Mouse (Mus musculus) gastrocnemius, adult 2 months (tissue): Measurements from ENCODE around the gene Dph6. TPM values are rescaled to one million over a fixed set of nuclear protein-coding genes. Genes with fewer than 3 reads are reported as not detected.

Experiments
- DNase-seq: peaks from one replicate; pipeline ENCODE4 v3.0.0; 2022
- H3K27ac ChIP-seq: fragments of 200-600 bp; 2 replicates; pipeline ENCODE4 v1.8.1; 2022; ENCODE audit warnings: mild to moderate bottlenecking
- H3K4me3 ChIP-seq: fragments of 200-600 bp; 2 replicates; pipeline ENCODE4 v1.8.1; 2022; ENCODE audit warnings: mild to moderate bottlenecking, moderate library complexity
- CTCF ChIP-seq: fragments of 200-600 bp; IDR thresholded peaks from 2 replicates; pipeline ENCODE4 v1.8.1; 2022; ENCODE audit warnings: antibody characterized with exemption, mild to moderate bottlenecking, moderate library complexity
- intact Hi-C: fragments of 180-260 bp; cut with DNase I; formaldehyde crosslinking; loops from one replicate; pipeline ENCODE4 v1.15.1; 2025
- long read RNA-seq, 2 experiments: library from polyadenylated mRNA; stranded (forward); transcript quantifications; one replicate each; pipeline ENCODE4 v2.0.0; 2021
- total RNA-seq, 2 experiments: library from RNA; stranded (reverse); gene quantifications; 2 replicates each; pipeline ENCODE4 v1.2.3; 2021

Dph6 gene
- total RNA-seq = 1 to 10 TPM; 4.5 to 4.8 TPM
- long read RNA-seq, experiment 1, transcript Dph6-203 (9 exons, 2,734 nt) = major isoform, 5 of 5 reads
- long read RNA-seq, experiment 1, partial matches to known transcripts = 0 of 5 reads
- long read RNA-seq, experiment 1, other reads (novel, unspliced or antisense) = 0 of 5 reads
- long read RNA-seq, experiment 2, partial matches to known transcripts = 0 of 1 reads
- long read RNA-seq, experiment 2, other reads (novel, unspliced or antisense) = 0 of 1 reads

DNA sequence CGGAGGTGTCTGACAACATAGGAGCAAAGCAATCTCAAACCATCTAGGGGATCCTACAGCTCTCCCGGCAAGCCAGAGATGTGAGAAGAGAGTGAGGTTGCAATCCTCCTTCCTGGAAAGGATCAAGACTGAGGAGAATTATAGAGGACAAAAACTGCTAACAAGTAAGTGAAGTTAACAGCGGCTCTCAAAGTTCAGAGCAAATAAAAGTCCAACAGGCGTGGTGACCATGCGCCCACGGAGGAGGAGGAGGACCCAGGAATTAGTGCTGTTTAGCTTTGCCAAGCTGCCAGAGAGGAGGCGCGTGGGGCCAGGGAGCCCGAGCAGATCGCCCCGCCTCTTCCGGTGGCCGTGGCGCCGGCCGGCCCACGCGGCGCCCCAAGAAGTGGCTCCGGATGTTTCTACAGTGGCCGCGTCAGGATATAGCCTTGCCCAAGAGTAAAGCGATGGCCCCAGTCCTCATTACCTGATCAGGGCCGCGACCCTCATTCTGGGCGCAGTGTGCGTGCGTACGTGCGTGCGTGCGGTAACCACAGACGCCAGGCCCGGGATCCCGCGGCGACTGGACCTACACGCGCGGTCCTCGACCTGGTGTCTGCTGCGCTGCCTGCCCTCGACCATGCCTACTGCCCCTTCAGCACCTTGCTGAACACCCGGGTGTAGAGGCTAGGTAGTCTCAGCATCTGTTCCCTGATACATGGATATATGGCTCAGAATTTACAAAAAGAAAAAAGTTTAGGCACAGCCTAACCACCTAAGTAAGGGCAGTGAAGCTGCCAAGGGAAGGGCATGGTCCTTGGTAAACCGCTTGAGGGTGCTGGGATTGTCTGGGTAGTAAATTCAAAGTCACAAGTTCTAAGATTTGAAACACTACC, at the start of gene Dph6:
Dph6 (minus strand) TSS at position 600 of the 875 bp plus-strand sequence.
- TF ChIP-seq CTCF = peak; percentile 1; the same call in 1 of the 2 replicates
- intact Hi-C loops = loop anchor here (10.0 kb wide), 3 partner anchors 450 to 930 kb away; partner anchors contain the start of genes Arhgap11a, BC052040 and Zfp770
- peak; percentile 90 for DNase-seq
- Histone ChIP-seq H3K27ac (peak within 1 kb of the TSS; percentile 97), H3K4me3 (peak within 1 kb of the TSS; percentile 86)

DNA sequence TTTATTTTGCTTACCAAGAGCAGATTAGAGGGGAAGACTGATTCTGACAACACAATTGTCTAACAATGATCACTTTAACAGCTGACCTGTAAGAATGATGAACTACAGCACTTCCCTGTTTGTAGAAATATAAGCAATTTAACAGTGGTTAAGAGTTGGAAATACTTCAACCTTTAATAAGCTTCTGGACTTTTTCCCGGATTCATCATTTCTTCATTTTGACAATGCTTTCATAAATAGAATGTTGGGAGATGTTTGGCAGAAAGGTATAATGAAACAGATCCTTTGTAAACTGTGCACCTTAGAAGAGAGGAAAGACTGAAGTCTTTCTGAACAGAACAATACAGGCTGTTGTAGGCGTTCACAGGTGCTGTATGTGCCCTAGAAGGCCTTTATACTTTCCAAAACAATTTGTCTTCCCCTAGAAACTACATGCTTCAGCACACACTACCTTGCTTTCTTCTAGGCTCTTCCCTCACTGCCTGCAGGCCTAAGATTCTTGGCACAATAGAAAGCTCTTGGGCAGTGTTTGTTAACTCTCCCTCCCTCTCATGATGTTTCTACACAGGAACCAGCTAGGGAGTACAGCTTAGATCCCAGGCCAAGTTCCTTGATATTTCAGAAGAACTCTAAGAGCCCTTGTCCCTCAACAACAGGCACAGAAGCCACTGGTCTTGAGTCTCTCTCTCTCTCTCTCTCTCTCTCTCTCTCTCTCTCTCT, 46.4 kb upstream of the Dph6 start:
- DNase-seq = no peak
- H3K4me3 ChIP-seq = no peak overlapping the region
- H3K27ac ChIP-seq = no peak overlapping the region
- TF ChIP-seq CTCF = no peak
- intact Hi-C loops = no loop called here

DNA sequence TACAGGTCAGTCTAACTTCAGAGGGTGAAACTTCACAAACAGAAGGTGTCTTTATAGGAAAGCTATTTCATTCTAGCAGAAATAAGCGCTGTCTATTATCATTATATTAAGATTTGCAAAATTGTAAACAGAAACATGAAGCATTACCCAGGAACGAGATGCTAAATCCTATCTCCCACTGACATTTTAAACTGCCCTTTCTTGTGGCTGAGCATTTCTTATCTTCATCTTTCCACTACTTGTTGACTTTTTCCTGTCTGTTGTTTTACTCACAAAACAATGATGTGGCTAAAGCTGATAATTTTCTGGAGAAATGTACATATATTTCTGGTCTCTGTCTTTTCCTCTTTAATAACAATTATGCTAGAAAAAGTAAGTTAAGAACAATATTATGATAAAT, 36.8 kb upstream of the Dph6 start:
- Histone ChIP-seq H3K27ac (no peak overlapping the region), H3K4me3 (no peak overlapping the region)
- intact Hi-C loops = no loop called here
- DNase-seq = no peak
- TF ChIP-seq CTCF = no peak

DNA sequence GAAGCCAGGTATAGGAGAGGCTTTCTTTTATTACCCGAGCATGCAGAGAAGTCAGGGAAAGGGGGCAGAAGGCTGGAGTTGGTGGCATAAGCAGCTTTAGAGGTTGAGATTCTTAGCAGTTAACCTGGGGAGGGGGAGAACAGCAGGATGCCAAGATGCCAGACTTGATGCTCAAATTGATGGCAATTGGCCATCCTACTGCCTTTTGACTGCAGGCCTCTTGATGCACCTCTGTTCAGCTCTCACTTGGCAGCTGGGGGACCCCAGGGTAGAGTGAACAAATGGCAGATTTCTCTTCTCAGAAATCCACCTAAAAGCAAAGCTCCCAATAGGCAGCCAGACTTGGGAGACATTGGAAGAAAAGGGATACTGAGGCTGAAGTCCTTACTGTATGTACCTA, 32.7 kb upstream of the Dph6 start:
- TF ChIP-seq CTCF = no peak
- no peak overlapping the region for H3K4me3 ChIP-seq
- intact Hi-C loops = no loop called here

DNA sequence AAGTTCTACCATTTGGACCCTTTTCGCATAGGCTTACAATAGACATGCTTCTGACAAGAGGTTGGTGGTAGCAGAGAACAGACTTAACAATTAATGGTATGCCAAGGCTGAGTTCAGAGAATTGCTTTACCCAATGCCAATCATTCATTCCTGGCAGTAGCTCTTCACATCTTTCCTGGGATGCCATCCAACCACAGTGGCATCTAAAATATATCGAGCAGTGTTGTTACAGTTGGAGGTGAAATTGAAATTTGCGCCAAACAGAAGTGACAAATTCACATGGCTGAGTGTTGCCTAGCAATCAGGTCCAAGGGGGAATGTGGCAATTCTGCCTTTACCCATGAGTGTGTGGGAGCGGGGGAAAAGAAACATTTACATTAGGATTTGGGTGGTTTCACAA, 32.3 kb upstream of the Dph6 start:
- no peak overlapping the region for H3K4me3 ChIP-seq
- no peak for DNase-seq
- no peak for TF ChIP-seq CTCF
- no peak overlapping the region for H3K27ac ChIP-seq
- intact Hi-C loops = no loop called here

More for the DNA sequence above, 32.7 kb upstream of the Dph6 start:
- no peak overlapping the region for H3K27ac ChIP-seq
- no peak for DNase-seq

DNA sequence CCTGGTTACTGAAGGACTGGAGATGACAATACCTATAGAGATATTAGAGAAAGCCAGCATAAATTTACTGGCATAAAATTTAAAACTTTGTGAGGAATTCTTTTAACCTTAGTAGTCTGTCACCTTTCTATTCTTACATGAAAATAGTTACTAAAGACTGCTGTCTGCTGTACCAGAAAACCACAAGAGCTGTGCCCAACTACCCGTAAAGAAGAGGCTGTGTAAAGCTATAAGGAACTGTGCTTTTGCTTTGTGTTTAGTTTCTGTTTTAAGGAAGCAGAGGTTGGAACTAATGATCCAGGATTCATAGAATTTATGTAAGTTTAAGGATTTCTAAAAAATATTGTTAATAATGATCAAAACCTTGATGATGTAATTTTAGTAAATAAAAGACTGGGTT, 19.1 kb upstream of the Dph6 start:
- intact Hi-C loops = no loop called here
- H3K27ac ChIP-seq = no peak overlapping the region
- DNase-seq = no peak
- H3K4me3 ChIP-seq = no peak overlapping the region
- no peak for TF ChIP-seq CTCF

DNA sequence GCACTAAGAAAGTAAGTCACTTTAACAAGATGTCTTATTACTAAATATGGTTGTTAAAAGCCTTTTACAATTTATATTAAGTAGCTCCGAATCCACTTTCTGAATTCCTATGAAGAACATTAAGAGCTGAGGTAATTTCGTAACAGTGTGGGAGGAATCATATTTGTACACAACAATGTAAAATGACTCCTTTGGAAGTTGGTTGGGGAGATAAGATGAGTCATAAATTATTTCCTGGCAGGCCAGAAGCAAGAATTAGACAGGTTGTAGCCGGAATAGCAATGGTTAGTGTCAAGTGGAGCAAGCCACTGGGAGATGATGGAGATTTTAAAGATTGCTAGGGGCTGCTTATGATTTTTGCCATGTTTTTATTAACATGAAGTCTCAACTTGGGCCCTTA, 16.2 kb upstream of the Dph6 start:
- no peak for DNase-seq
- Histone ChIP-seq H3K4me3 (no peak overlapping the region), H3K27ac (no peak overlapping the region)
- TF ChIP-seq CTCF = no peak
- intact Hi-C loops = no loop called here

DNA sequence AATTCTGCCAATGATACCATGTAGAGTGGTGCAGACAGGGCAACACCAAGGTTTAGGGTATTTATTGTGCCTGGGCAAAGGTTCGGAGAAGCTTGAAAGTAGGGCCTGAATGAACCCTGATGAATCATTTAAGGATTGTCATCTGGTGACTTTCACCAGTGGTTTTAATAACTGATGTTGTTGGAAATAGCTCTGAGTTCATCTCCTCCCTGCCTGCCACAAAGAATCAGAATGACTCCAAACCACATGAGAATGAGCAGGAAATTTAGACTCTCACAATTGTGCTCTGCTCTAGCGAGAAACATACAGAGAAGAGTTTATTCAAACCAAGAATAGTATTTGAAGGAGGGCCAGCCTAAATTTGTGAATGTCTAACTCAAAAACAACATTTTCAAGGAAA, 4.2 kb upstream of the Dph6 start:
- no peak for DNase-seq
- Histone ChIP-seq H3K27ac (no peak overlapping the region), H3K4me3 (no peak overlapping the region)
- TF ChIP-seq CTCF = no peak
- intact Hi-C loops = loop anchor here (10.0 kb wide), 3 partner anchors 454 to 926 kb away; partner anchors contain the start of genes Arhgap11a, BC052040 and Zfp770

DNA sequence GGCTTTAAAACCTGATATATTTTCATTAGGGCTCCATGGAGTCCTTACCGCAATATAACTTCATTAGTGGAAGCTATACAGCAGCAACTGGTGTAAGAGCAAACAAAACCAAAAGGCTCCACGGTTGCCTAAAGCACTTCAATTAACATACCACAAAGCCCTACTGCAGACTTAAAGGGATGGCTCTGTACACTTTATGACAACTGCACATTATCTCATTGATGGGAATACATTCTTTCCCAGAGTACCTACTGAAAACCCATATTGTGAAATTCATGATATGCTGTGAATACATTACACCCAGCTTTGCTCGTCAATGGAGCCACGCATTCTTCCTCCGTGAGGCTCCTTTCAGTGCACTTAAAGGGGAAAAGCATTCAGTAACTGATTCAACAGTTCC, 8.5 kb downstream of the Dph6 start:
- Histone ChIP-seq H3K27ac (no peak overlapping the region), H3K4me3 (no peak overlapping the region)
- no peak for DNase-seq
- intact Hi-C loops = no loop called here
- no peak for TF ChIP-seq CTCF

DNA sequence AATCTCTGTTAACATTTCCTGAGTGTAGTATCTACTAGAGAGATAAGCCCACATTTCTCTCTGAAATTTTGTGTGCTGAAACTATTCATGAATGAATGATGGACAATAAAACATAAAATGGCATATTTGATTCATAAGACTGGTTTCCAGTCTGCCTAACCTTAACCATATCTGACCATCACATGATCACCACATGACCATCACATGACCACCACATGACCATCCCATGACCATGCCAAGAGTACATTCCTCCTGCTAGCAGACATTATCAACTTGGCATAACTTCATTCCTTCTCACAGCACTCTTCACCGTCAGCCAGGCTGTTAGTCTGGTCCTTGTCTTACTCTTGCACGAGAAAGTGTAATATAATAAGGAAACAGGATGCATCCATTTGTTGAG, 10.9 kb downstream of the Dph6 start:
- Histone ChIP-seq H3K4me3 (no peak overlapping the region), H3K27ac (no peak overlapping the region)
- no peak for DNase-seq
- intact Hi-C loops = no loop called here
- no peak for TF ChIP-seq CTCF

DNA sequence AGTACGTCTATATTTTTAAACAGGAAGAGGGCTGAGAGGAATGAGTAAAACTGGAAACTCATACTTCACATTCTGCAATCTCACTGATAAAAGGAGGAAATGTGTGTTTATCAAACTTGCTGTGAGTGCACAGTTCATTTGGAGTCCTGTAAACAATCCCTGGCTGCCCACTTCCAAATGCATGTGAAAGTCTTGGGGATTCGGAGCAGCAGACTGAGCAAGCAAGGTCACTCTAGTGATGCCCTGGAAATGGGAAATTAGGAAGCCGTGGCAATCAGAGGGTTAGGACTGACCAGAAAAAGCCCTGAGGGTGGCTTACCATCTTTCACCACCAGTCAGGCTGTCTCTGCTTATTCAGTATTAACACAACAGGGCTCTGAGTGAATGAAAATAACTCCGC, 30.1 kb downstream of the Dph6 start:
- no peak for DNase-seq
- Histone ChIP-seq H3K27ac (no peak overlapping the region), H3K4me3 (no peak overlapping the region)
- TF ChIP-seq CTCF = no peak
- intact Hi-C loops = no loop called here

DNA sequence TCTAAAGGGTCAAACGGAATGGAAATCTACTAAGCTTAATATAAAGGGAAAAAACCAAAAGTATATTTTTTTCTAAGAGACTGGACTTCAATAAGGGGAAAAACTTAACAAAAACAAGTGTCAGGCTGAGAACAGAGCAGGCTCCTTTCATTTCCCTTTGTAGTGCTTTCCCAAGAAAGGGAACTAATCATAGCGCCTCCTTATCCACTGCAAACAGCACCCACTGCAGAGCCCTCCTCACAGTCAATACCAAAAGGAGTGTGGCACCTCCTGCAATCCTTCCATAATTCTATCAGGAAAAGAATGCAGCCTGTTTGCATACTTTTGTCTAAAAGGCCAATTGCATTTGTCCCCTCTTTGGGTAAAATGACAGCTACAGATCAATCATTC, 32.2 kb downstream of the Dph6 start:
- H3K27ac ChIP-seq = no peak overlapping the region
- DNase-seq = no peak
- intact Hi-C loops = no loop called here

More for the DNA sequence above, 32.2 kb downstream of the Dph6 start:
- no peak for TF ChIP-seq CTCF
- no peak overlapping the region for H3K4me3 ChIP-seq
